Mouse (Mus musculus) MN1 (cell line): Measurements from ENCODE around the gene Phospho1.

Experiments
- DNase-seq: peaks from one replicate; pipeline ENCODE4 v3.0.0-alpha.2; 2016; ENCODE audit warnings: low spot score

Phospho1 gene

GRCm38 (mm10) chr11:95812224-95812623, 12.1 kb upstream of the Phospho1 start:
- DNase-seq: no peak

- no peak for DNase-seq
These were observed 10.2 kb upstream of the Phospho1 start for GRCm38 (mm10) chr11:95814101-95814500.

- DNase-seq: no peak
These were observed 9.4 kb upstream of the Phospho1 start for GRCm38 (mm10) chr11:95814857-95815256.

GRCm38 (mm10) chr11:95815412-95815811, 8.9 kb upstream of the Phospho1 start:
- DNase-seq: no peak

- DNase-seq: no peak
These were observed 5.2 kb upstream of the Phospho1 start for GRCm38 (mm10) chr11:95819138-95819537.

GRCm38 (mm10) chr11:95821511-95821910, 2.8 kb upstream of the Phospho1 start:
- no peak for DNase-seq

- no peak for DNase-seq
These were observed 1.9 kb upstream of the Phospho1 start for GRCm38 (mm10) chr11:95822437-95822836.

GRCm38 (mm10) chr11:95824877-95825243, 561 bp downstream of the Phospho1 start:
- peak; percentile 28 for DNase-seq

GRCm38 (mm10) chr11:95825625-95826024, 1.3 kb downstream of the Phospho1 start:
- no peak for DNase-seq

GRCm38 (mm10) chr11:95826317-95827167, 2.2 kb downstream of the Phospho1 start:
- DNase-seq: no peak

GRCm38 (mm10) chr11:95827168-95827447, 2.8 kb downstream of the Phospho1 start:
- DNase-seq: no peak

- peak; percentile 65 for DNase-seq
These were observed 3.3 kb downstream of the Phospho1 start for GRCm38 (mm10) chr11:95827464-95828085.

- no peak for DNase-seq
These were observed 4.1 kb downstream of the Phospho1 start for GRCm38 (mm10) chr11:95828181-95828964.

GRCm38 (mm10) chr11:95829526-95830050, 5.3 kb downstream of the Phospho1 start:
- no peak for DNase-seq

- DNase-seq: no peak
These were observed 6.3 kb downstream of the Phospho1 start for GRCm38 (mm10) chr11:95830411-95831275.

- no peak for DNase-seq
These were observed 6.9 kb downstream of the Phospho1 start for GRCm38 (mm10) chr11:95831276-95831619.

GRCm38 (mm10) chr11:95831641-95832040, 7.3 kb downstream of the Phospho1 start:
- DNase-seq: no peak

GRCm38 (mm10) chr11:95832129-95833005, 8.1 kb downstream of the Phospho1 start:
- no peak for DNase-seq

GRCm38 (mm10) chr11:95833006-95833570, 8.8 kb downstream of the Phospho1 start:
- no peak for DNase-seq

- DNase-seq: no peak
These were observed 9.4 kb downstream of the Phospho1 start for GRCm38 (mm10) chr11:95833631-95834142.
